Mouse (Mus musculus): ENCODE data around the gene Gm9964. TPM values are rescaled to one million over a fixed set of nuclear protein-coding genes. Genes with fewer than 3 reads are reported as not detected.
"Not testable (repeated sequence)": the region's sequence is repeated elsewhere in the genome, so short reads cannot be mapped to it uniquely, and the experiment has no call there.

Gene Gm9964
- total RNA-seq, 2 experiments from 2014 or later: 1.6 TPM; not detected in 1

- no peak for DNase-seq (ENCODE audit: low spot score in 2 of 2)
Measured at GRCm38 (mm10) chr11:79303109-79303508, 6.4 kb upstream of the Gm9964 start.

- DNase-seq (ENCODE audit: low spot score in 2 of 2): no peak
Measured at GRCm38 (mm10) chr11:79299719-79300431, 3.2 kb upstream of the Gm9964 start.

GRCm38 (mm10) chr11:79296167-79296566 is 539 bp downstream of the Gm9964 start:
- peak; percentile 69 to 73 for DNase-seq (ENCODE audit: low spot score in 2 of 2)

- DNase-seq (ENCODE audit: low spot score in 2 of 2): no peak
Measured at GRCm38 (mm10) chr11:79293971-79294370, 2.7 kb downstream of the Gm9964 start.

- no peak for DNase-seq (ENCODE audit: low spot score in 2 of 2)
Measured at GRCm38 (mm10) chr11:79293025-79293424, 3.7 kb downstream of the Gm9964 start.

- no peak for DNase-seq (ENCODE audit: low spot score in 2 of 2)
Measured at GRCm38 (mm10) chr11:79292130-79292529, 4.6 kb downstream of the Gm9964 start.

- DNase-seq (ENCODE audit: low spot score in 2 of 2): no peak
Measured at GRCm38 (mm10) chr11:79291651-79292050, 5.1 kb downstream of the Gm9964 start.

GRCm38 (mm10) chr11:79290473-79290872 is 6.2 kb downstream of the Gm9964 start:
- DNase-seq (ENCODE audit: low spot score in 2 of 2): peak in 1 of 2 experiments; percentile 54

GRCm38 (mm10) chr11:79288913-79289640 is 7.6 kb downstream of the Gm9964 start:
- DNase-seq (ENCODE audit: low spot score in 2 of 2): no peak

GRCm38 (mm10) chr11:79288278-79288843 is 8.3 kb downstream of the Gm9964 start:
- no peak for DNase-seq (ENCODE audit: low spot score in 2 of 2)

- DNase-seq (ENCODE audit: low spot score in 2 of 2): no peak
Measured at GRCm38 (mm10) chr11:79287447-79287846, 9.3 kb downstream of the Gm9964 start.

GRCm38 (mm10) chr11:79286305-79286799 is 10.4 kb downstream of the Gm9964 start:
- no peak for DNase-seq (ENCODE audit: low spot score in 2 of 2)

GRCm38 (mm10) chr11:79283350-79284030 is 13.2 kb downstream of the Gm9964 start:
- no peak for DNase-seq (ENCODE audit: low spot score in 2 of 2)

GRCm38 (mm10) chr11:79281396-79281795 is 15.3 kb downstream of the Gm9964 start:
- DNase-seq (ENCODE audit: low spot score in 2 of 2): no peak

- no peak for DNase-seq (ENCODE audit: low spot score in 2 of 2)
Measured at GRCm38 (mm10) chr11:79279732-79280405, 16.8 kb downstream of the Gm9964 start.

GRCm38 (mm10) chr11:79273757-79274156 is 22.9 kb downstream of the Gm9964 start:
- DNase-seq (ENCODE audit: low spot score in 2 of 2): no peak

- no peak for DNase-seq (ENCODE audit: low spot score in 2 of 2)
Measured at GRCm38 (mm10) chr11:79273039-79273438, 23.7 kb downstream of the Gm9964 start.

GRCm38 (mm10) chr11:79267171-79267570 is 29.5 kb downstream of the Gm9964 start:
- peak; percentile 15 to 46 for DNase-seq (ENCODE audit: low spot score in 2 of 2)

GRCm38 (mm10) chr11:79264376-79264775 is 32.3 kb downstream of the Gm9964 start:
- no peak for DNase-seq (ENCODE audit: low spot score in 2 of 2)

GRCm38 (mm10) chr11:79260126-79260525 is 36.6 kb downstream of the Gm9964 start:
- not testable (repeated sequence) for DNase-seq (ENCODE audit: low spot score in 2 of 2)

- DNase-seq (ENCODE audit: low spot score in 2 of 2): no peak
Measured at GRCm38 (mm10) chr11:79258738-79259137, 38.0 kb downstream of the Gm9964 start.

Data from layer of hippocampus, postnatal 10 days (tissue).